Mouse (Mus musculus): ENCODE results near the gene Itga7.
"Not testable (repeated sequence)": the region's sequence is repeated elsewhere in the genome, so short reads cannot be mapped to it uniquely, and the experiment has no call there.

Gene Itga7

GRCm38 (mm10) chr10:128977522-128978114, 44.0 kb downstream of the Itga7 start:
- DNase-seq (ENCODE audit: extremely low spot score, low read depth, low spot score): no peak

- no peak for DNase-seq (ENCODE audit: extremely low spot score, low read depth, low spot score)
Observed at GRCm38 (mm10) chr10:128980644-128981365, 47.2 kb downstream of the Itga7 start.

GRCm38 (mm10) chr10:128989131-128989530, 55.5 kb downstream of the Itga7 start, which contains the start of gene Olfr9:
Gene Olfr9, plus strand, starts transcription at chr10:128989431.
- DNase-seq (ENCODE audit: extremely low spot score, low read depth, low spot score): not testable (repeated sequence)

DNA sequence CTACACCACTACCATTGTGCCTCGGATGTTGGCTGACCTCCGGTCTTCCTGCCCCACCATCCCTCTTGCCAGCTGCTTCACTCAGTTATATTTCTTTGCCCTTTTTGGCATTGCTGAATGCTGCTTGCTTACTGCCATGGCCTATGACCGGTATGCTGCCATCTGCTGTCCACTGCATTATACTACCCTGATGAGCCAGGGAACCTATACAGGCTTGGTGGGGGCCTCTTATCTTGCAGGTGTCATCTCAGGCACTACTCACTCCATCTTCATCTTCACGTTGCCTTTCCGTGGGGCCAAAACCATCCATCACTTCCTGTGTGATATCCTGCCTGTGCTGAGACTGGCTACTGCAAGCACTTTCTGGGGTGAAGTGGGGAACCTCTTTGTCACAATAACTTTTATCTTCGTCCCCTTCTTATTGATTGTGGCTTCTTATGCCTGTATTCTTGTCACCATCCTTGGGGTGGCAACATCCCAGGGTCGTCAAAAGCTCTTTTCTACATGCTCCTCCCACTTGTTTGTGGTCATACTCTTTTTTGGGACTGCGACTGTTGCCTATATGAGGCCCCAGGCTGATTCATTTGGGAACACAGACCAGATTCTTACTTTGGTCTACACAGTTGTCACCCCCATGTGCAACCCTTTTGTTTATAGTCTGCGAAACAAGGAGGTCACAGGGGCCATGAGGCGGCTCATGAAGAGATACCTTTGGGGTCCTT, 56.7 kb downstream of the Itga7 start:
- DNase-seq (ENCODE audit: extremely low spot score, low read depth, low spot score): not testable (repeated sequence)

- no peak for DNase-seq (ENCODE audit: extremely low spot score, low read depth, low spot score)
Observed at GRCm38 (mm10) chr10:128990994-128991393, 57.4 kb downstream of the Itga7 start.

GRCm38 (mm10) chr10:128995796-128996195, 62.2 kb downstream of the Itga7 start:
- no peak for DNase-seq (ENCODE audit: extremely low spot score, low read depth, low spot score)

DNA sequence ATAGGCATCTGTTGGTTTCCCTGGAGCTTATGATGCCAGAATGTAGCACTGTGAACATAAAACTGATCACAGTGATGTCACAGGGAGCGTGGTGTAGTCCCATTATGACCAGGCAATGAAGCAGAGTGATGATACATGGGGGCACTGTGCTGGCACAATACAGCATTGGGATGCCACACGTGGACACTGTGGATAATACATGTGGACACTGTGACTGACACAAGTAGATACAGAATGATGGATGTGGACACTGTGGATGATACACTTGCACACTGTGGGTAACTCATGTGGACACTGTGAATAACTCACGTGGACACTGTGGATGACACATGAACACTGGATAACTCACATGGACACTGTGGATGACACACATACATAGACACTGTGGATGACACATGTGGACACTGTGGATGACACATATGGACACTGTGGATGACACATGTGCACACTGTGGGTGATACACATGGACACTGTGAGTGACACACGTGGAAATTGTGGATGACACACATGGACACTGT, 63.0 kb downstream of the Itga7 start:
- DNase-seq (ENCODE audit: extremely low spot score, low read depth, low spot score): no peak

GRCm38 (mm10) chr10:129004032-129004920, 70.7 kb downstream of the Itga7 start:
- no peak for DNase-seq (ENCODE audit: extremely low spot score, low read depth, low spot score)
